Mouse (Mus musculus) neural tube, embryonic 15.5 days (tissue): ENCODE results near the gene Dmrt1. TPM values are rescaled to one million over a fixed set of nuclear protein-coding genes. Genes with fewer than 3 reads are reported as not detected.
A peak's percentile ranks its signal among the peaks of the same experiment; 100 is the strongest.

Experiments
- ATAC-seq: fragments of 200-750 bp; cut with Nextera tagmentation; 2 replicates; pipeline ENCODE4 v1.8.0; 2017; ENCODE audit warnings: mild to moderate bottlenecking, moderate TSS enrichment, moderate library complexity; ENCODE audit not compliant: low FRiP score
- H3K27ac ChIP-seq: fragments of 300-500 bp; sonication (generic); replicated peaks from 2 replicates; pipeline ENCODE4 v1.5.1; 2015; ENCODE audit warnings: mild to moderate bottlenecking, inconsistent platforms
- H3K27me3 ChIP-seq: fragments of 300-500 bp; sonication (generic); replicated peaks from 2 replicates; pipeline ENCODE4 v1.6.1; 2015; ENCODE audit warnings: inconsistent platforms
- H3K36me3 ChIP-seq: fragments of 300-500 bp; sonication (generic); 2 replicates; pipeline ENCODE4 v1.6.1; 2015; ENCODE audit warnings: inconsistent platforms
- H3K4me1 ChIP-seq: fragments of 300-500 bp; sonication (generic); 2 replicates; pipeline ENCODE4 v1.6.1; 2015; ENCODE audit warnings: inconsistent platforms
- H3K4me2 ChIP-seq: fragments of 300-500 bp; sonication (generic); 2 replicates; pipeline ENCODE4 v1.6.1; 2015; ENCODE audit warnings: inconsistent platforms, mild to moderate bottlenecking, moderate library complexity
- H3K4me3 ChIP-seq: fragments of 300-500 bp; sonication (generic); replicated peaks from 2 replicates; pipeline ENCODE4 v1.5.1; 2015; ENCODE audit warnings: mild to moderate bottlenecking, inconsistent platforms
- H3K9ac ChIP-seq: fragments of 300-500 bp; sonication (generic); replicated peaks from 2 replicates; pipeline ENCODE4 v1.6.1; 2015; ENCODE audit warnings: mild to moderate bottlenecking, inconsistent platforms
- H3K9me3 ChIP-seq: fragments of 300-500 bp; sonication (generic); replicated peaks from 2 replicates; pipeline ENCODE4 v1.6.1; 2016; ENCODE audit warnings: inconsistent platforms
- WGBS: fragments of 180-500 bp; shearing (Covaris S2); methylation state at CpG from one replicate; pipeline ENCODE4 v1.1.7; 2015; ENCODE audit warnings: mixed read lengths; 5-methylcytosine and 5-hydroxymethylcytosine counted together
- polyA plus RNA-seq: library from polyadenylated mRNA; unstranded; fragments of >200 nt; fragmentation: Nextera tagmentation; extraction: Ambion mirVana; gene quantifications from 2 replicates; pipeline ENCODE4 v1.2.1, GENCODE M21; 2015

Dmrt1 gene
- polyA plus RNA-seq, 1 experiment from 2014 or later = not detected

- ATAC-seq = no peak
- H3K27me3 ChIP-seq = peaks cover 63% of the 10 kb centered on the region
These were observed 540 bp upstream of the Dmrt1 start for GRCm38 (mm10) chr19:25504878-25505277.

GRCm38 (mm10) chr19:25506616-25507015 lies 1.2 kb downstream of the Dmrt1 start:
- ATAC-seq = no peak
- Histone ChIP-seq H3K36me3 (no peaks in the 10 kb centered on the region), H3K27me3 (peaks cover 70% of the 10 kb centered on the region), H3K4me1 (peaks cover 17% of the 10 kb centered on the region), H3K4me3 (peak overlapping the region; percentile 32; the same call in 1 of the 2 replicates), H3K9ac (no peak overlapping the region), H3K27ac (no peak overlapping the region), H3K9me3 (no peaks in the 10 kb centered on the region), H3K4me2 (peak overlapping the region; percentile 52)
- WGBS = 2% methylated on average over 23 of the region's 23 CpGs

More at GRCm38 (mm10) chr19:25504878-25505277, 540 bp upstream of the Dmrt1 start:
- Histone ChIP-seq H3K36me3 (no peaks in the 10 kb centered on the region), H3K27ac (no peak overlapping the region), H3K4me2 (no peak overlapping the region), H3K9me3 (no peaks in the 10 kb centered on the region), H3K4me3 (no peak overlapping the region), H3K9ac (no peak overlapping the region), H3K4me1 (peaks cover 17% of the 10 kb centered on the region)
- WGBS = 33% methylated on average over 10 of the region's 10 CpGs

- H3K36me3 ChIP-seq = no peaks in the 10 kb centered on the region
- no peak overlapping the region for H3K27ac ChIP-seq
- WGBS = 32% methylated on average over 11 of the region's 12 CpGs
- no peak overlapping the region for H3K4me2 ChIP-seq
- H3K9me3 ChIP-seq = no peaks in the 10 kb centered on the region
- no peak overlapping the region for H3K4me3 ChIP-seq
- H3K27me3 ChIP-seq = peaks cover 14% of the 10 kb centered on the region
- no peak overlapping the region for H3K9ac ChIP-seq
- H3K4me1 ChIP-seq = no peaks in the 10 kb centered on the region
- ATAC-seq = no peak
These were observed 9.6 kb downstream of the Dmrt1 start for GRCm38 (mm10) chr19:25514986-25515530.

GRCm38 (mm10) chr19:25524156-25524555 lies 18.7 kb downstream of the Dmrt1 start:
- H3K4me3 ChIP-seq = no peak overlapping the region
- no peaks in the 10 kb centered on the region for H3K36me3 ChIP-seq
- no peak overlapping the region for H3K4me2 ChIP-seq
- no peak for ATAC-seq
- H3K4me1 ChIP-seq = no peaks in the 10 kb centered on the region
- H3K9me3 ChIP-seq = no peaks in the 10 kb centered on the region
- H3K9ac ChIP-seq = no peak overlapping the region
- no peaks in the 10 kb centered on the region for H3K27me3 ChIP-seq
- 70% methylated on average over 6 of the region's 6 CpGs for WGBS
- H3K27ac ChIP-seq = no peak overlapping the region

- Histone ChIP-seq H3K9ac (no peak overlapping the region), H3K27me3 (no peaks in the 10 kb centered on the region), H3K4me3 (no peak overlapping the region), H3K4me1 (no peaks in the 10 kb centered on the region), H3K9me3 (no peaks in the 10 kb centered on the region), H3K27ac (no peak overlapping the region), H3K4me2 (no peak overlapping the region), H3K36me3 (no peaks in the 10 kb centered on the region)
- 98% methylated on average over 20 of the region's 20 CpGs for WGBS
- no peak for ATAC-seq
These were observed 20.3 kb downstream of the Dmrt1 start for GRCm38 (mm10) chr19:25525726-25526125.

GRCm38 (mm10) chr19:25529673-25530072 lies 24.3 kb downstream of the Dmrt1 start:
- no peaks in the 10 kb centered on the region for H3K36me3 ChIP-seq
- no peaks in the 10 kb centered on the region for H3K27me3 ChIP-seq
- no peak for ATAC-seq
- WGBS = 62% methylated on average over 12 of the region's 12 CpGs
- H3K27ac ChIP-seq = no peak overlapping the region
- no peaks in the 10 kb centered on the region for H3K9me3 ChIP-seq
- H3K9ac ChIP-seq = no peak overlapping the region
- H3K4me2 ChIP-seq = no peak overlapping the region
- H3K4me1 ChIP-seq = no peaks in the 10 kb centered on the region
- no peak overlapping the region for H3K4me3 ChIP-seq

- Histone ChIP-seq H3K4me1 (0 out of 2 replicates have a peak, but pooled peaks cover 2% of the 10 kb centered on the region), H3K4me3 (no peak overlapping the region), H3K9me3 (no peaks in the 10 kb centered on the region), H3K36me3 (no peaks in the 10 kb centered on the region), H3K27me3 (0 out of 2 replicates have a peak, but pooled peaks cover 9% of the 10 kb centered on the region), H3K9ac (no peak overlapping the region), H3K4me2 (no peak overlapping the region), H3K27ac (no peak overlapping the region)
- ATAC-seq = peak; percentile 74; the same call in 1 of the 2 replicates
- 38% methylated on average over 13 of the region's 13 CpGs for WGBS
These were observed 40.4 kb downstream of the Dmrt1 start for GRCm38 (mm10) chr19:25545714-25546340.

- H3K27me3 ChIP-seq = peaks cover 9% of the 10 kb centered on the region; the same call in 1 of the 2 replicates
- H3K9ac ChIP-seq = no peak overlapping the region
These were observed 41.7 kb downstream of the Dmrt1 start for GRCm38 (mm10) chr19:25547086-25547643.

GRCm38 (mm10) chr19:25550346-25550745 lies 44.9 kb downstream of the Dmrt1 start:
- no peak overlapping the region for H3K4me3 ChIP-seq
- H3K9ac ChIP-seq = no peak overlapping the region
- 0 out of 2 replicates have a peak, but pooled peaks cover 2% of the 10 kb centered on the region for H3K4me1 ChIP-seq
- 84% methylated on average over 5 of the region's 5 CpGs for WGBS
- ATAC-seq = no peak
- H3K36me3 ChIP-seq = no peaks in the 10 kb centered on the region
- no peaks in the 10 kb centered on the region; the same call in 1 of the 2 replicates for H3K27me3 ChIP-seq
- no peak overlapping the region for H3K27ac ChIP-seq
- H3K9me3 ChIP-seq = no peaks in the 10 kb centered on the region
- H3K4me2 ChIP-seq = no peak overlapping the region

More at GRCm38 (mm10) chr19:25547086-25547643, 41.7 kb downstream of the Dmrt1 start:
- Histone ChIP-seq H3K36me3 (no peaks in the 10 kb centered on the region), H3K4me3 (no peak overlapping the region), H3K4me2 (no peak overlapping the region), H3K9me3 (no peaks in the 10 kb centered on the region), H3K4me1 (0 out of 2 replicates have a peak, but pooled peaks cover 2% of the 10 kb centered on the region), H3K27ac (no peak overlapping the region)
- no peak for ATAC-seq
- WGBS = 76% methylated on average over 9 of the region's 9 CpGs

GRCm38 (mm10) chr19:25551053-25551452 lies 45.6 kb downstream of the Dmrt1 start:
- no peaks in the 10 kb centered on the region for H3K4me1 ChIP-seq
- no peak for ATAC-seq
- H3K4me2 ChIP-seq = no peak overlapping the region
- H3K9ac ChIP-seq = no peak overlapping the region
- no peaks in the 10 kb centered on the region for H3K36me3 ChIP-seq
- no peaks in the 10 kb centered on the region for H3K9me3 ChIP-seq
- no peaks in the 10 kb centered on the region; the same call in 1 of the 2 replicates for H3K27me3 ChIP-seq
- no peak overlapping the region for H3K4me3 ChIP-seq
- 83% methylated on average over 5 of the region's 5 CpGs for WGBS
- H3K27ac ChIP-seq = no peak overlapping the region

- H3K9me3 ChIP-seq = no peaks in the 10 kb centered on the region
- no peak overlapping the region for H3K27ac ChIP-seq
- H3K4me1 ChIP-seq = no peaks in the 10 kb centered on the region
- WGBS = 60% methylated on average over 12 of the region's 12 CpGs
- no peaks in the 10 kb centered on the region for H3K36me3 ChIP-seq
- no peak overlapping the region for H3K9ac ChIP-seq
- H3K27me3 ChIP-seq = peaks cover 11% of the 10 kb centered on the region; the same call in 1 of the 2 replicates
- ATAC-seq = no peak
- no peak overlapping the region for H3K4me3 ChIP-seq
- H3K4me2 ChIP-seq = no peak overlapping the region
These were observed 59.0 kb downstream of the Dmrt1 start for GRCm38 (mm10) chr19:25564430-25564829.

GRCm38 (mm10) chr19:25569778-25570177 lies 64.4 kb downstream of the Dmrt1 start:
- Histone ChIP-seq H3K36me3 (no peaks in the 10 kb centered on the region), H3K27me3 (peaks cover 22% of the 10 kb centered on the region), H3K4me1 (no peaks in the 10 kb centered on the region), H3K9me3 (no peaks in the 10 kb centered on the region), H3K27ac (no peak overlapping the region), H3K4me3 (no peak overlapping the region), H3K4me2 (no peak overlapping the region), H3K9ac (no peak overlapping the region)
- no peak for ATAC-seq
- WGBS = 88% methylated on average over 7 of the region's 7 CpGs
